Mouse (Mus musculus): ENCODE data around the gene Cap1.

Cap1 gene

GRCm38 (mm10) chr4:122885768-122886578, at the start of gene Cap1:
Gene Cap1 (minus strand): TSS chr4:122886056.
- peak; percentile 100 for DNase-seq (ENCODE audit: inconsistent ontology term)

DNA sequence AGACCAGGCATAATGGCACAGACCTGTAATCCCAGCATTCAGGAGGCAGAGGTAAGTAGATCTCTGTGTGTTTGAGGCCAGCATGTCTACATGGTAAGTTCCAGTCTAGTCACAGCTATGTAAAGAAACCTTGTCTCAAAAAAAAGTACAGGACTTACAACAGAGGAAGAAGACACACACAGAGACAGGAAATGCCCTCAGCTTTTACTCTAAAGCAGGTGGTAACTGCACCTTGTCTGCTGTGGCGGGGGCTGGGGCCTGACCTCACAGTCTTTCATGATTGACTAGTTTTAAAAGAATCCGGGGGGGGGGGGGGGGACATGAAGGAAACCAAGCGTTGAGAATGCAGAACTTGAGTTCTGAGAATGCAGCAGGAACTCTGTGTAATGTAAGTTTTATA, 48.0 kb upstream of the Cap1 start:
- DNase-seq (ENCODE audit: inconsistent ontology term), result no peak

- DNase-seq (ENCODE audit: inconsistent ontology term), result no peak
These were observed 47.3 kb upstream of the Cap1 start for GRCm38 (mm10) chr4:122933051-122933591.

DNA sequence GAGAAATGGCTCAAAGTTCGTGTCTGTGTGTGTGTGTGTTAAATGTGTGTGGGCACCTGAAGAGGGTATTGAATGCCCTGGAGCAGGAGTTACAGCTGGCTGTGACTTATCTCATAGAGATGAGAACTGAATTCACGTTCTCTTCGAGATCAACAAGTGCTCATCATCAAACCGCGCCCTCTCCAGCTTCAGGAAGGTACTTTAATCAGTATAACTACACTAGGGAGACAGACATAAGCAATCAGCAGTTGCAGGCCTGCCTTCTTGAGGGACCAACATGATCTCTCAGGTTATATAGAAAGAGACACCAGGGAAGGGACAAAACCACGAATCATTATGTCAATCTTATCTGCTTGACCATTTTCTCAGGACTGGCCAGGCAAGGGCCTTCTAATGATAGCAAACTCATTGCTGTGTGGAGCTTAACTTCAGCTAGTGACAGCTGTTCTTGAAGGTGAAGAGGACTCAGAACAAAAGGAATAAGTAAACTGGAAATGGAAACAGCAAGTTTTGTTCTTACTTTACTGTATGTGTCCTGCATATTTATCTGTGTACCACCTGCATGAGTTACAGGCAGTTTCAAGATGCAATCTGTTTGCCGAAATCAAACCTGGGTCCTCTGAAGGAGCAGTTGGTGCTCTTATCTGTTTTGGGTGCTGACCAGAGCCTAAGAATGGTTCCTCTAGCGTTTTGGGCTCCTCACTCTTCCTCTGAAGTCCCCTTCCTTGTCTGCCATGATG, 46.6 kb upstream of the Cap1 start:
- DNase-seq (ENCODE audit: inconsistent ontology term), result no peak

- no peak for DNase-seq (ENCODE audit: inconsistent ontology term)
These were observed 45.2 kb upstream of the Cap1 start for GRCm38 (mm10) chr4:122930939-122931590.

- no peak for DNase-seq (ENCODE audit: inconsistent ontology term)
These were observed 37.8 kb upstream of the Cap1 start for GRCm38 (mm10) chr4:122923392-122924344.

- DNase-seq (ENCODE audit: inconsistent ontology term), result peak; percentile 61
These were observed 37.0 kb upstream of the Cap1 start for GRCm38 (mm10) chr4:122922841-122923240.

DNA sequence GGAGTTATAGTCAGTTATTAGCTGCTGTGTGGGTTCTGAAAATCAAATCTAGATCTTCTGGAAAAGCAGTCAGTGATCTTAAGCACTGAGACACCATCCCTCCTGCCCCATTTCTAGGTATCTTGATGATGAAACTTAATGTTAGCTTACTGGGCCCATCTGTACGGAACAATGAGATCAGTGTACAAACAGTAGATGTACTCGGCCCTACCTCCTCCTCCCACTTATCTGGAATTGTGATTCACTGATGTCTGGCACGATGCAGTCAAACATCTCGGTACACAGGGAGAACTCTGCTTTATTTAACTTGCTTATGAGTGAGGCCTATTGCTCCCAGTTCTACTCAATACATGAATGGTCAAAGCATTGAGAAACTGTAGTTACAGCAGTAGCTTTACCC, 30.1 kb upstream of the Cap1 start:
- DNase-seq (ENCODE audit: inconsistent ontology term), result no peak

- DNase-seq (ENCODE audit: inconsistent ontology term), result peak; percentile 32
These were observed 28.3 kb upstream of the Cap1 start for GRCm38 (mm10) chr4:122914186-122914585.

DNA sequence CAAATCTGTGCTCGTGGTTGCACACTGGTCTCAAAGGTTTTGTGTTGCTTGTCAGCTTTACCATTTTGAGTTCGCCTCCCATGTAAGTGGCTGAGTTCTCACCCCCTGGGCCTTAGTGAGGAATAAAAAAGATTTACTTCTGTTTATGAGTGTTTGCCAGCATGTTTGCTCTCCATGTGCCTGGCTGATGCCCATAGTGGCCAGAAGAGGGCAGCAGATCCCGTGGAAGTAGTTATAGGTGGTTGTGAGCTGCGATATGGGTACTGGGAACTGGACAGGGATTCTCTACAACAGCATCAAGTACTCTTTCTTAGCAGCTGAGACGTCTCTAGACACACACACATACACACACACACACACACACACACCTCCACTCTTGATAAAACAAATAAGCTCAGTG, 26.8 kb upstream of the Cap1 start:
- no peak for DNase-seq (ENCODE audit: inconsistent ontology term)

- DNase-seq (ENCODE audit: inconsistent ontology term), result no peak
These were observed 24.7 kb upstream of the Cap1 start for GRCm38 (mm10) chr4:122910577-122910976.

GRCm38 (mm10) chr4:122909572-122910189, 23.8 kb upstream of the Cap1 start:
- no peak for DNase-seq (ENCODE audit: inconsistent ontology term)

- DNase-seq (ENCODE audit: inconsistent ontology term), result peak; percentile 70
These were observed 19.5 kb upstream of the Cap1 start for GRCm38 (mm10) chr4:122905359-122905758.

DNA sequence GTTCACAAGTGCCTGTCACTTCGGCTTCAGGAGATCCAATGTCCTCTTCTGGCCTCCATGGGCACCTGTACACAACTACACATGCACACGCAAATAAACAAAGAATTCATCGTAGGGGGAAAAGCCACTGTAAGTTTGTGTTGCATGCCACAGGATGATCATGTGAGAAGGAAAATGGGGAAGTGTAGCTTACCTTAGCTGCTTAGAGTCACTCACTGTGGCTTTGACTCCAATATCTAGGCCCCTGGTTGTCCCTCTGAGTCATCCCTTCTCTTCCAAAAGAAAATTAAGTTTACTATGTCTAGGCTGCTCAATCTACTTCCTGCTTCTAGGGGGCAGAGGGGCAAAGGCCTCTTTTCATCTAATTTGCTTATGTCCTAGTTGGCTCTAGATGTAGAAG, 17.9 kb upstream of the Cap1 start:
- DNase-seq (ENCODE audit: inconsistent ontology term), result no peak

- no peak for DNase-seq (ENCODE audit: inconsistent ontology term)
These were observed 16.3 kb upstream of the Cap1 start for GRCm38 (mm10) chr4:122902156-122902555.

DNA sequence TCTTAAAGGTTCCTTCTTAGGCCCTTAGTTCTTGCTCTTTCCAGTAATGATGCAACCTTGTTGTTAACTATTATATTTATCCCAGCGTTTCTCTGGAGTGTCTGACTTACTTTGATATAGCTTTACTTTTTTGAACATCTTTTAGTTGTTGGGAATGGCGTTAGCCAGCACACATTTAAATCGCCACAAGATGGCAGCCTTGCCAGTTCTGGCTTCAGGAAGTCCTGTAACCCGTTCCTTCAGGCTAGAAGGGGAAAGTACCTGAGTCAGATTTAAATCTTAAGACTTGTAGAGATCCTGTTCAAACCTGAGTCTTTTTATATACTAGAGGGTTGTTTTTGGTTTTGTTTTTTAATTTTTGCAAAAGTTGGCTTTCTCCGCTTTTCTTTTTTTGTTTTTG, 12.5 kb upstream of the Cap1 start:
- DNase-seq (ENCODE audit: inconsistent ontology term), result no peak

- no peak for DNase-seq (ENCODE audit: inconsistent ontology term)
These were observed 11.9 kb upstream of the Cap1 start for GRCm38 (mm10) chr4:122897750-122898149.

DNA sequence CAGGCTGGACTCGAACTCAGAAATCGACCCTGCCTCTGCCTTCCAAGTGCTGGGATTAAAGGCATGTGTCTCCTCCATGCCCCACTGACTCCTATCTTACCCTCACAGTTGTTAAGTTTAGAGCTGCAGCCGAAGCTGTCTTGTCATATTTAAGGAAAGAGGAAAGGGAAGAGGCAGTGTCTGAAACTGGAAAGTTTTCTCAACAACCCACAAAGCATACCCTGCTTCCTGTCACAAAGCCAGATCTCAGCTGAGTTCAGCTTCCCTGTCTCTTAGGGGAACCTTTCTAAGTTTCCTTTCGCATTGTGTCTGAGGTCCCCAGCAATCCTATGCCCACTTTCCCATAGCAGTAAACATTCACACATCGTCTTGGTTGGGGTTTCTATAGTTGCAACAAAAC, 6.3 kb upstream of the Cap1 start:
- no peak for DNase-seq (ENCODE audit: inconsistent ontology term)

- peak; percentile 42 for DNase-seq (ENCODE audit: inconsistent ontology term)
These were observed 5.7 kb upstream of the Cap1 start for GRCm38 (mm10) chr4:122891597-122891996.

- peak; percentile 81 for DNase-seq (ENCODE audit: inconsistent ontology term)
These were observed 5.1 kb upstream of the Cap1 start for GRCm38 (mm10) chr4:122890881-122891481.

All from Muller cell, postnatal 12 days (primary cell).